Mouse (Mus musculus) heart, embryonic 13.5 days (tissue): ENCODE measurements around the gene Enpep. TPM values are rescaled to one million over a fixed set of nuclear protein-coding genes. Genes with fewer than 3 reads are reported as not detected.

Experiments used
- ATAC-seq: fragments of 200-750 bp; cut with Nextera tagmentation; 2 replicates; pipeline ENCODE4 v1.8.0; 2017; ENCODE audit warnings: moderate TSS enrichment; ENCODE audit not compliant: insufficient number of reproducible peaks, low FRiP score, low TSS enrichment; ENCODE audit errors: extremely low read depth
- H3K27ac ChIP-seq: fragments of 300-500 bp; sonication (generic); replicated peaks from 2 replicates; pipeline ENCODE4 v1.5.1; 2015; ENCODE audit warnings: moderate library complexity, mild to moderate bottlenecking, inconsistent platforms
- H3K27me3 ChIP-seq: fragments of 300-500 bp; sonication (generic); replicated peaks from 2 replicates; pipeline ENCODE4 v1.6.1; 2015; ENCODE audit warnings: mild to moderate bottlenecking, inconsistent platforms
- H3K36me3 ChIP-seq: fragments of 300-500 bp; sonication (generic); 2 replicates; pipeline ENCODE4 v1.6.1; 2015; ENCODE audit warnings: mild to moderate bottlenecking, inconsistent platforms
- H3K4me1 ChIP-seq: fragments of 300-500 bp; sonication (generic); 2 replicates; pipeline ENCODE4 v1.6.1; 2015; ENCODE audit warnings: inconsistent platforms
- H3K4me2 ChIP-seq: fragments of 300-500 bp; sonication (generic); 2 replicates; pipeline ENCODE4 v1.6.1; 2015; ENCODE audit warnings: inconsistent platforms, mild to moderate bottlenecking, moderate library complexity
- H3K4me3 ChIP-seq: fragments of 300-500 bp; sonication (generic); 2 replicates; pipeline ENCODE4 v1.5.1; 2015; ENCODE audit warnings: moderate library complexity, mild to moderate bottlenecking, inconsistent platforms
- H3K9ac ChIP-seq: fragments of 300-500 bp; sonication (generic); 2 replicates; pipeline ENCODE4 v1.6.1; 2015; ENCODE audit warnings: inconsistent platforms, mild to moderate bottlenecking, moderate library complexity
- H3K9me3 ChIP-seq: fragments of 300-500 bp; sonication (generic); 2 replicates; pipeline ENCODE4 v1.6.1; 2016; ENCODE audit warnings: inconsistent platforms
- WGBS: fragments of 180-500 bp; shearing (Covaris S2); methylation state at CpG from one replicate; pipeline ENCODE4 v1.1.7; 2015; ENCODE audit warnings: mixed read lengths; 5-methylcytosine and 5-hydroxymethylcytosine counted together
- polyA plus RNA-seq: library from polyadenylated mRNA; unstranded; fragments of >200 nt; fragmentation: Nextera tagmentation; extraction: Ambion mirVana; gene quantifications from 2 replicates; pipeline ENCODE4 v1.2.1, GENCODE M21; 2015

Gene Enpep
- polyA plus RNA-seq, 1 experiment from 2014 or later, result 17.7 TPM

- 84% methylated on average over 1 of the region's 1 CpGs for WGBS
- H3K36me3 ChIP-seq, result no peaks in the 10 kb centered on the region
- H3K4me1 ChIP-seq, result peaks cover 13% of the 10 kb centered on the region
- H3K27me3 ChIP-seq, result no peaks in the 10 kb centered on the region
- H3K4me2 ChIP-seq, result no peak overlapping the region
- no peak overlapping the region for H3K4me3 ChIP-seq
- no peak overlapping the region for H3K27ac ChIP-seq
- no peak for ATAC-seq
- H3K9ac ChIP-seq, result no peak overlapping the region
- H3K9me3 ChIP-seq, result no peaks in the 10 kb centered on the region
Observed at GRCm38 (mm10) chr3:129342767-129343166, 10.2 kb upstream of the Enpep start.

- Histone ChIP-seq H3K4me3 (no peak overlapping the region), H3K27me3 (no peaks in the 10 kb centered on the region), H3K9ac (no peak overlapping the region), H3K9me3 (no peaks in the 10 kb centered on the region), H3K36me3 (no peaks in the 10 kb centered on the region), H3K4me1 (peaks cover 24% of the 10 kb centered on the region), H3K27ac (no peak overlapping the region), H3K4me2 (no peak overlapping the region)
- ATAC-seq, result no peak
Observed at GRCm38 (mm10) chr3:129341066-129341465, 8.5 kb upstream of the Enpep start.

DNA sequence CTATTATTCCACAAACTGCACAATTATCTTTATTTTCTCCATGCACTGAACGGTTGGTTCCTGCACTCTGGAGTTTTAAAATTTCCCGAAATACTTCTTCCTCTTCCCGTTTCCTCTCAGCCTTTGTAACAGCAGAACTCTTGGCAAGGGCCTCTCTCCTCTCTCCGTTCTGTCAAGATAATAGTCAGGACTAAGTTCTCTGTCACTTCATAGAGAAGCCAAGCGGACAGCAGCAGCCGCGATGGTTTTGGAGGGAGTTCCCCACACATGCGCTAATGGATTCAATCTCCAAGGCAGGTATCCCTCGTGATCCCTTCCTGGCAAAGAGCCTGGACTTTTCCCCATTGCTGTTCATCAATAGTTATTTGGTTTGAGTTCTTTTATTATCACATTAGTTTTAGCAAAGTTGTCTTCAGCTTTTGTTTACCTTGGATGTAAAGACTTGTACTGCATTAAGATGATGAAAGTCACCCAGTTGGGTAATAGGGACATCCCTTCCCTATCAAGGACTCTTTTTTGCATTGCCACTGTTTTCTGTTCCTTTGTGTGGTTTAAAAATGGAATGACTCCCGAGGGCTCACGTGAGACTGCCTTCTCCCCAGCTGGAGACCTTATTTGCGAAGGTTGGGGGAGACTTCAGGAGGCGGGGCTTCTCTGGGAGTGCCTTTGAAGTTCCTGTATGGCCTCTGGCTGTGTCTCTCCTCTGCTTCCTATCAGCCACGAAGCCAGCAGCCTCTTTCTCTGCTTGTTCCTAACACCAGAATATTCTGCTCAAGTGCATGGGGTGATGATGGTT is 6.0 kb upstream of the Enpep start:
- H3K4me2 ChIP-seq, result peak overlapping the region; percentile 50
- H3K4me3 ChIP-seq, result no peak overlapping the region
- 16% methylated on average over 14 of the region's 14 CpGs for WGBS
- H3K36me3 ChIP-seq, result no peaks in the 10 kb centered on the region
- H3K9ac ChIP-seq, result no peak overlapping the region
- no peak for ATAC-seq
- no peaks in the 10 kb centered on the region for H3K27me3 ChIP-seq
- H3K4me1 ChIP-seq, result peaks cover 30% of the 10 kb centered on the region
- no peaks in the 10 kb centered on the region for H3K9me3 ChIP-seq
- H3K27ac ChIP-seq, result no peak overlapping the region; the same call in 1 of the 2 replicates

DNA sequence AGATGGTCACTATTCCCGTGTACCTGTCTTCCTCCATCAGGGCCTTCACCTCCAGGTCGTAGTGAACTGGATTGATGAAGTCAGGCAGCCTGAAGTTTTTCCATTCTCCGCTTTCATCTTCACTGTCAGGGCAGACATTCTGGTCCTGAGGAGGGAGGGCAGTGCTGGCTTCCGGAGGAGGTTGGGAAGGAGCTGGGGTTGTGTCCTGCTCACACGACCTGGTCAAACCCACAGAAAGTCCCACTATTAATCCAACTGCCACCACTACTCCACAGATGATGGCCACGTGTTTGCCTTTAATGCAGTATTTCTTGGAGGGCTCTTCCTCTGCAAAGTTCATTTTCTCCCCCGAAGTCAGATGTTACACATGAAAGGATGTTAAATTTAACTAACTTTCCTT is 378 bp downstream of the Enpep start:
- no peaks in the 10 kb centered on the region for H3K36me3 ChIP-seq
- no peaks in the 10 kb centered on the region for H3K27me3 ChIP-seq
- no peaks in the 10 kb centered on the region for H3K9me3 ChIP-seq
- peak overlapping the region; percentile 79 for H3K27ac ChIP-seq
- peaks cover 46% of the 10 kb centered on the region for H3K4me1 ChIP-seq
- peak overlapping the region; percentile 73 for H3K9ac ChIP-seq
- no peak for ATAC-seq
- H3K4me2 ChIP-seq, result peak overlapping the region; percentile 76
- WGBS, result 45% methylated on average over 7 of the region's 7 CpGs
- H3K4me3 ChIP-seq, result peak overlapping the region; percentile 58

GRCm38 (mm10) chr3:129331427-129331826 is 1.1 kb downstream of the Enpep start:
- Histone ChIP-seq H3K27me3 (no peaks in the 10 kb centered on the region), H3K36me3 (no peaks in the 10 kb centered on the region), H3K4me1 (peaks cover 41% of the 10 kb centered on the region), H3K4me3 (peak overlapping the region; percentile 58), H3K9ac (peak overlapping the region; percentile 73), H3K9me3 (no peaks in the 10 kb centered on the region), H3K27ac (no peak overlapping the region), H3K4me2 (peak overlapping the region; percentile 76)
- ATAC-seq, result no peak
- 88% methylated on average over 6 of the region's 6 CpGs for WGBS

- no peak for ATAC-seq
- Histone ChIP-seq H3K27me3 (no peaks in the 10 kb centered on the region), H3K9ac (no peak overlapping the region), H3K4me3 (no peak overlapping the region), H3K27ac (no peak overlapping the region), H3K9me3 (no peaks in the 10 kb centered on the region), H3K36me3 (no peaks in the 10 kb centered on the region), H3K4me1 (peaks cover 31% of the 10 kb centered on the region), H3K4me2 (no peak overlapping the region)
- WGBS, result 56% methylated on average over 4 of the region's 4 CpGs
Observed at GRCm38 (mm10) chr3:129328056-129328455, 4.5 kb downstream of the Enpep start.

DNA sequence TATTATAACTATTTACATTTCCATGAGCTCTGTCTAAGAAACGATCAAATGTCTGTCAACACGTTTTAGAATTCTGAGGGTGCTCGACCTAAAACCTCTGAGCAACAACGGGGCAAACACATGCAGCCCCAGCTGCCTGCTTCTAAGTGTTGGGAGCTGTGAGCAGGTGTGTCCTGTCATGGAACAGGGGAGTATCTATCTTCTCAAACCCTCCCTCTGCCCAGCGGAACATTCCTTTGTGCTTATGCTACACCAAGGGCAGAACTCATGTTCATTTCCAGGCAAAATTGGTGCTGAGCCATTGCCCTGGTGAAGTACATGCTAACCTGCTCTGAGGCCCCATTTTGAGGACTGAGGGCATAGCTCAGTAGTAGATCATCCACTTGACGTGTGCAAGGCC is 10.9 kb downstream of the Enpep start:
- ATAC-seq, result no peak
- WGBS, result 49% methylated on average over 6 of the region's 6 CpGs
- H3K4me3 ChIP-seq, result no peak overlapping the region

GRCm38 (mm10) chr3:129317032-129317729 is 15.3 kb downstream of the Enpep start:
- Histone ChIP-seq H3K9me3 (no peaks in the 10 kb centered on the region), H3K4me2 (no peak overlapping the region), H3K27me3 (no peaks in the 10 kb centered on the region), H3K4me1 (peaks cover 5% of the 10 kb centered on the region), H3K9ac (no peak overlapping the region), H3K27ac (no peak overlapping the region), H3K36me3 (no peaks in the 10 kb centered on the region), H3K4me3 (no peak overlapping the region)
- 73% methylated on average over 17 of the region's 17 CpGs for WGBS
- ATAC-seq, result no peak

More for the DNA sequence above, 10.9 kb downstream of the Enpep start:
- no peak overlapping the region for H3K9ac ChIP-seq
- peaks cover 9% of the 10 kb centered on the region for H3K4me1 ChIP-seq
- no peaks in the 10 kb centered on the region for H3K36me3 ChIP-seq
- H3K27ac ChIP-seq, result no peak overlapping the region
- H3K9me3 ChIP-seq, result no peaks in the 10 kb centered on the region
- H3K4me2 ChIP-seq, result no peak overlapping the region
- H3K27me3 ChIP-seq, result no peaks in the 10 kb centered on the region

DNA sequence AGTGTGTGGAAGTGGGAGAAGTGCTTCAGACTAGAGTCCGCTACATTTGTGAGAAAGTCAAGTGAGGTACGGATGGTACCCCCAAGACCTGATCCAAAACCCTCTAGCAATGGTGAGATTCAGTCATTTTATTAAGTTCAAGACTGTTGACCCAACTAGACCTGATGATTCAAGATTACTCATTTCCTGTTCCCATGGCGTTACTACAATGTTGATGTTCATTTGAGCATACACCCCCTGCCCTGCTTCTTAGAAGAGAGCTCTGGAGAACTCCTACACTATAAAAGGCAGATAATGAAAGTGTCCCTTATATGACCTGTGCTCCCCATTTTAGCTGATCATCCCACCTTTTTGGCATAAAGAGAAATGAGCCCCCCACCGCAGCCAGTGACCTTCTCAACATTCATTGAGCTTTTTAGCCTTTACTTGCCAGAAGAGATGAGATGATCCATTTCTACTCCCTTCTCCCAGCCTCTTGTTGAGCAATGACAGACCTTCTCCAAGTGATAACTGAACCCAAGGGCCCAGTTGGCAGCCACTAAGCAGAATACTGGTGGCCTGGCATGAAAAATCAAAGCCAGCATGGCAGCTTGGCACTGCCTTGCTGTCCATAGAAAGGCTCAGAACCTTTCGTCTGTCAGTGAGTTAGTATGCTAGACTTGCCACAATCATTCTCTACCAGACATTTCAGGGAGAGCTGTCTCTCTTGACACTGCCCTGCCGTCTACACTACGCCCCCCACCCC is 18.7 kb downstream of the Enpep start:
- no peaks in the 10 kb centered on the region for H3K36me3 ChIP-seq
- no peak overlapping the region for H3K4me3 ChIP-seq
- no peak overlapping the region for H3K27ac ChIP-seq
- H3K4me1 ChIP-seq, result no peaks in the 10 kb centered on the region
- no peaks in the 10 kb centered on the region for H3K27me3 ChIP-seq
- H3K4me2 ChIP-seq, result no peak overlapping the region
- no peak overlapping the region for H3K9ac ChIP-seq
- 76% methylated on average over 7 of the region's 7 CpGs for WGBS
- no peaks in the 10 kb centered on the region for H3K9me3 ChIP-seq
- no peak for ATAC-seq

DNA sequence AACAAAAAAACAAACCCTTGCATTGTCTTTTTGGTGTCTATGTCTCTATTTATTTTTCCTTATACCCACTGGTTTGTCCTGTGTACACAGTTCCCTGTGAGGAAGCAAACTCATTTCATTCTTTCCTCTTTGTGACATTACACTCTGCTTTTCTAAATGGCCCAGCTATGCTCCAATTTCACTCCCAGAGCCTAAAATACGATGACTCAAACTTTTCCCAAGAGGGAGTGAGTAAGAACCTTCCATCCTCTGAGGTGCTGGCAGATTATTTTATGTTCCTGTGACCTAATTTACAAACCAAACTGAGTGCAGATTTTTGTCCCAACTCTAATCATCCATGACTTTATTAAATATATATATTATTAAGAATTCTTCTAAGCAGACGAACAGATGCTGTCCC is 19.3 kb downstream of the Enpep start:
- H3K4me3 ChIP-seq, result no peak overlapping the region
- H3K27me3 ChIP-seq, result no peaks in the 10 kb centered on the region
- H3K4me1 ChIP-seq, result peaks cover 3% of the 10 kb centered on the region; the same call in 1 of the 2 replicates
- H3K27ac ChIP-seq, result no peak overlapping the region
- no peaks in the 10 kb centered on the region for H3K36me3 ChIP-seq
- no peak overlapping the region for H3K4me2 ChIP-seq
- 69% methylated on average over 2 of the region's 2 CpGs for WGBS
- H3K9me3 ChIP-seq, result no peaks in the 10 kb centered on the region
- H3K9ac ChIP-seq, result no peak overlapping the region
- ATAC-seq, result no peak

DNA sequence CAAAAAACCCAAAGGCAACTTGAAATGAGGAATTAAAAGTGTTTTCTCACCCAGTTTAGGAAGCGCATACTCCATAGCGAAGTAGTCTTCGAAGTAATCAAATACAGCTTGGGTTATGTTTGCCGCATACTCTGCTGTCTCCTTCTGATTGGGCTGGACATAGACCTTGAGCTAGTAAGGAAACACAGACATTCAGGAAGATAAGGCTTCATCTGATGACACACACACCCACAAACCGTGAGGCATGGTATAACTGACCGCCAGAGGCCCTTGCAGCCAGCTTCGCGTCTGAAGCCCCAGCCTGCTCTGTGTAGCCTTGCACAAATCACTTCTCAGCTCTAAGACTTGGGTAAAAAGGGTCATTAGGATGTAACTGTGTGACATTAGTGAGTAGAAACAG is 20.0 kb downstream of the Enpep start:
- Histone ChIP-seq H3K4me1 (peaks cover 3% of the 10 kb centered on the region; the same call in 1 of the 2 replicates), H3K4me3 (no peak overlapping the region), H3K36me3 (no peaks in the 10 kb centered on the region), H3K9me3 (no peaks in the 10 kb centered on the region), H3K27me3 (no peaks in the 10 kb centered on the region), H3K27ac (no peak overlapping the region), H3K9ac (no peak overlapping the region), H3K4me2 (no peak overlapping the region)
- no peak for ATAC-seq
- 86% methylated on average over 8 of the region's 8 CpGs for WGBS
